Mouse (Mus musculus): ENCODE data around the gene Spire2.

GRCm38 (mm10) chr8:123401936-123402335 lies 69.4 kb downstream of the Spire2 start:
- TF ChIP-seq POLR2A (IDR thresholded peaks at IDR 0.05; ENCODE audit: low read depth, low read length) (no peak), CTCF (IDR thresholded peaks at IDR 0.05; ENCODE audit: extremely low read depth, insufficient read length, insufficient replicate concordance, low read depth, low read length) (no peak)
